Mouse (Mus musculus) olfactory bulb, adult 2 months (tissue): ENCODE measurements at regions not wholly inside any gene's neighbourhood (a gene's known extent, or its start where the extent isn't known, plus 50 kb on each side); places are given as distances from the start of the nearest gene placed in this dataset.

ENCODE experiments used
- CTCF ChIP-seq: fragments of 200-500 bp; IDR thresholded peaks from 2 replicates; pipeline ENCODE4 v1.5.1; 2012; ENCODE audit warnings: low read depth, mild to moderate bottlenecking, low read length, moderate library complexity; ENCODE audit not compliant: insufficient read depth
- POLR2A ChIP-seq: fragments of 200-500 bp; IDR thresholded peaks from 2 replicates; pipeline ENCODE4 v1.6.1; 2012; ENCODE audit warnings: mild to moderate bottlenecking, low read depth, low read length, moderate library complexity; ENCODE audit not compliant: insufficient read depth

DNA sequence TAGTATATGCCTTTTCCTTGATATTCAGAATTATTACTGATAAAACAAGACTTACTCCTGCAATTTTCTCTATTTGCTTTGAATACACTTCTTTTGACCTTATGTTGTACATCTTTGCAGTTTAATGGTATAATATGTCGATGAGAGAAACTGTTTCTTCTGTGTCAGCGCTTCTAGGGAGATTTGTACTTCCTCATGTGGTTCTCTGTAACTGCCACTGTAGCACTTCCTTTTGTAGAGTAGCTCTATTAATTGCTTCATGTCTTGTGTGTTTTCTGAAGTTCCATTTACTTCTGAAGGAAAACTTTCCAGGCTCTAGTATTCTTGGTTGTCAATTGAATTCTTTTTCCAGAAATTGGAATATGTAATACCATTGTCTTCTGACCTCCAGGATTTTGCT lies 323.2 kb downstream of the Ptprc start:
- TF ChIP-seq CTCF = no peak
- TF ChIP-seq POLR2A = no peak
